Comparison of ENCODE assay signal across 8 mouse cellular contexts in genomic region chr9:59013365-59013764, GRCm38 (mm10). TPM values are rescaled to one million over a fixed set of nuclear protein-coding genes. Genes with fewer than 3 reads are reported as not detected.
DNase-seq lines count a peak whose midpoint lies in the region; ATAC-seq lines count a peak whose summit lies in the region.

No protein-coding gene starts in this region.

- DNase-seq in cerebellum, adult 18-20 months: peak; percentile 19 to 29
- peak; percentile 61 for DNase-seq in layer of hippocampus, adult 11-12 months (ENCODE audit: low spot score)
- DNase-seq in layer of hippocampus, postnatal 10 days (ENCODE audit: low spot score in 2 of 2): no peak
- peak; percentile 88 for DNase-seq in NIH3T3 (ENCODE audit: low read depth)
- peak; percentile 51 to 76 for DNase-seq in left cerebral cortex, postnatal 25 days (ENCODE audit: low spot score in 2 of 2)
- no peak for DNase-seq in ovary, postnatal 10 days (ENCODE audit: low spot score)
- DNase-seq in spleen, postnatal 4 days (ENCODE audit: low spot score in 2 of 2): no peak

- no peak for ATAC-seq in cerebellum, adult (ENCODE audit: insufficient number of reproducible peaks, low FRiP score, low TSS enrichment)

- intact Hi-C loops in left cerebral cortex, postnatal 25 days (cut with DNase I): loop anchor here (1.0 to 5.0 kb wide), 2 partner anchors 254 to 269 kb away; no protein-coding TSS in a partner anchor

RNA-seq across cellular contexts. Expression of gene Neo1, which starts 22.9 kb away (rescaled TPM):
- 100 to 1,000 TPM; 163 to 169 TPM for total RNA-seq in layer of hippocampus, postnatal 10 days (2021)
- total RNA-seq in left cerebral cortex, postnatal 25 days (2021): 10 to 100 TPM; 77.4 to 80.4 TPM

Comparison
In these comparisons a context has a peak if more than half of its experiments do, and no peak if none do; other contexts are left out.
1. DNase-seq: peak in cerebellum, adult 18-20 months (2 of 2), layer of hippocampus, adult 11-12 months (single experiment), NIH3T3 (single experiment) and left cerebral cortex, postnatal 25 days (2 of 2); none in layer of hippocampus, postnatal 10 days (0 of 2), ovary, postnatal 10 days (single experiment) and spleen, postnatal 4 days (0 of 2).